Mouse (Mus musculus) embryonic facial prominence, embryonic 10.5 days (tissue): ENCODE data around the gene Uaca. TPM values are rescaled to one million over a fixed set of nuclear protein-coding genes. Genes with fewer than 3 reads are reported as not detected.

Experiments used
- DNase-seq: peaks from one replicate; pipeline ENCODE4 v3.0.0-alpha.2; 2017; ENCODE audit warnings: low spot score
- H3K27ac ChIP-seq: fragments of 300-500 bp; sonication (generic); replicated peaks from 2 replicates; pipeline ENCODE4 v1.5.1; 2016; ENCODE audit warnings: mild to moderate bottlenecking
- H3K27me3 ChIP-seq: fragments of 300-500 bp; sonication (generic); replicated peaks from 2 replicates; pipeline ENCODE4 v1.6.1; 2016; ENCODE audit warnings: low read depth, mild to moderate bottlenecking; ENCODE audit not compliant: poor library complexity, severe bottlenecking
- H3K36me3 ChIP-seq: fragments of 300-500 bp; sonication (generic); replicated peaks from 2 replicates; pipeline ENCODE4 v1.6.1; 2016; ENCODE audit warnings: mild to moderate bottlenecking, moderate library complexity
- H3K4me1 ChIP-seq: fragments of 300-500 bp; sonication (generic); 2 replicates; pipeline ENCODE4 v1.6.1; 2016
- H3K4me3 ChIP-seq: fragments of 300-500 bp; sonication (generic); 2 replicates; pipeline ENCODE4 v1.5.1; 2016; ENCODE audit warnings: mild to moderate bottlenecking, moderate library complexity
- H3K9me3 ChIP-seq: fragments of 300-500 bp; sonication (generic); 2 replicates; pipeline ENCODE4 v1.6.1; 2016; ENCODE audit warnings: mild to moderate bottlenecking
- WGBS: fragments of 180-500 bp; shearing (Covaris S2); methylation state at CpG from one replicate; pipeline ENCODE4 v1.1.7; 2016; 5-methylcytosine and 5-hydroxymethylcytosine counted together
- polyA plus RNA-seq: library from polyadenylated mRNA; unstranded; fragments of >200 nt; fragmentation: Nextera tagmentation; extraction: Ambion mirVana; gene quantifications from 2 replicates; pipeline ENCODE4 v1.2.1, GENCODE M21; 2016

Uaca gene
- polyA plus RNA-seq = 30.0 and 31.0 TPM in 2 replicates

DNA sequence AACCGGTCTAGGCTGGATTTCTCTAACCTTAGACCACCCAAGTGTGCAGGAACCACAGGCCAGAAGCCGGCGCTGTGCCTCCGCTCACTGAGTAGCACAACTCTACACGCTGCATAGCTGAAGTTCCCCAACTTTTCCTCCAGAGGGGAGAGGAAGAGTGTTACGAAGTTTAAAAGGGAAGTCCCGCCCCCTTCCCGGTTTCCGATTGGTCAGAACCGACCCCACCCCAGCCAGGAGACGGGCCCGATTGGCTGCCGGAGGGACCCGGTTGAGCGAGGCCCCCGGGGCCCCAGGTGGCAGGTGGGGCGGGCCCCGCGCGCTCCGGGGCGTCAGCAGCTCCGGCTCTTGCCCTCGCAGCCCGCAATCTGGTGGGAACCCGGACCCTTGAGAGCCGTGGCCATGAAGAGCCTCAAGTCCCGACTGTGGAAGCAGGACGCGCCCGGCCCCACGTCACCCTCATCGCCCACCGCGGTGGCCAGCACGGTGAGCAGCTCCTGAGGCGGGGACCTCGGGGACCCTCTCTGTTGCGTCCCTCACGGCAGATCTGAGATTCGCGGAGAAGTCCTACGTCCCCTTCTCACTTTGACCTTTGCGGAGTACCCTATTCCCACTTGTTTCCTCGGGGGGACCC lies at the start of gene Uaca:
Gene Uaca (plus strand): TSS at position 333 of the 631 bp plus-strand sequence.
- Histone ChIP-seq H3K27ac (peak within 1 kb of the TSS; percentile 89), H3K4me3 (peak within 1 kb of the TSS; percentile 76), H3K4me1 (peaks cover 35% of the 10 kb centered on the region), H3K36me3 (no peaks in the 10 kb centered on the region), H3K9me3 (no peaks in the 10 kb centered on the region), H3K27me3 (no peaks in the 10 kb centered on the region)
- WGBS = under 1% methylated on average over 45 of the region's 45 CpGs
- DNase-seq = peak; percentile 97

DNA sequence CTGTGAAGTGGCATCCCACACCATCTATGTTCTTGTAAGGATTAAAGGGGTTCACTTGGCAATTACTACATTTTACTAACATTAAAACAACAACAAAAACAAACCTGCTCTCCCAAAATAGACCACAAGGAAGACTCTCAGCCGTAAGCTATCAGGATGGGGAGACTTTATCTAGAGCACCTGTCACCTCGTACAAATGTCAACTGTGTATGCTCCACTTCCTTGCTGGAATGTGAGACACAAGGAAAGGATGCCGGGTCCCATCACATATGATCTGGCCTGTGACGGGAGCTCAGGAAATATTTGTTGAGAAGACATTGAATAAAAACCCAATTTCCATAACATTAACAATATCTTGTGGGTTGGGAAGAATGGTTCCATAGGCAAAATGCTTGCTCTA lies 49.4 kb upstream of the Uaca start:
- peaks cover 25% of the 10 kb centered on the region for H3K4me1 ChIP-seq
- no peak for DNase-seq
- 56% methylated on average over 4 of the region's 4 CpGs for WGBS
- 0 out of 2 replicates have a peak, but pooled peaks cover 11% of the 10 kb centered on the region for H3K27me3 ChIP-seq
- no peak overlapping the region for H3K27ac ChIP-seq
- H3K36me3 ChIP-seq = no peaks in the 10 kb centered on the region
- no peak overlapping the region for H3K4me3 ChIP-seq
- H3K9me3 ChIP-seq = 0 out of 2 replicates have a peak, but pooled peaks cover 2% of the 10 kb centered on the region

DNA sequence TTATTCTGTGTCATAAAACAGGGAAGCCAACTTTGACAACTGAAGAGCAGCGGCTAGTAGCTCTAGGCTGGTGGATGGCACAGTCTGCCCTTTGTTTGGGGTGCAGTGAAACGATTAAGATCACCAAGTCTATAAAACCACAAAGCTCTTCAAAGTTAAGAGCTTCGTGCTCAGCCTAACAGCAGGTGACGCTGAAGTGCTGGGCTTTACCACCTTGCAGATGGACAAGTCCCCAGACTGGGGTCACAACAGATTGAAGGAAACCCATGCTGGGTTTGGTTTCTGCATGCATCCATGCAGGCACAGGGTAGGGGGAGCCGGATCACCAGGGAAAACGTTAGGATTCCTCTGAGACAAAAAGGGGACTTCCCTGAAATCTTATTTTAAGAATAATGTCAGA lies 47.8 kb upstream of the Uaca start:
- 0 out of 2 replicates have a peak, but pooled peaks cover 2% of the 10 kb centered on the region for H3K9me3 ChIP-seq
- 59% methylated on average over 6 of the region's 6 CpGs for WGBS

DNA sequence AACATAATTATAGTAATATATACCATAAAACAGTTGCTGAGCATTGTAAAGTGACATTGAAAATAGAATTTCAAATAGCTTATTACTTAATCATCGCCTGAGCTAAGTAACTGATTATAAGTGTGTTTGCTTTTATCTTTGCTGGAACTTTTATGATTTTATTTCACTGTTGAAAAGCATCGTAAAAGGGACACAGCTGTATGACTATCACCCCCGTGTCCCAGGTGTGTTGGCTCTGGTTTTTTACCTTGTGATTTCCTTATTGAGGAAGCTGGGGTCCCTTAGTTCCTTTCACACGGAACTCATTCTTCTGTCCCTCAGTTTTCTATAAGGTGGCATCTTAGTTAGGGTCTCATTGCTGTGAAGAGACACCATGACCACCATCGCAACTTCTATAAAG lies 46.7 kb upstream of the Uaca start:
- no peak for DNase-seq
- 89% methylated on average over 5 of the region's 5 CpGs for WGBS
- H3K27ac ChIP-seq = no peak overlapping the region
- 0 out of 2 replicates have a peak, but pooled peaks cover 11% of the 10 kb centered on the region for H3K27me3 ChIP-seq
- no peaks in the 10 kb centered on the region for H3K36me3 ChIP-seq
- peaks cover 10% of the 10 kb centered on the region for H3K4me1 ChIP-seq
- H3K9me3 ChIP-seq = 0 out of 2 replicates have a peak, but pooled peaks cover 2% of the 10 kb centered on the region
- H3K4me3 ChIP-seq = no peak overlapping the region

More for the DNA sequence above, 47.8 kb upstream of the Uaca start:
- no peak overlapping the region for H3K4me3 ChIP-seq
- H3K36me3 ChIP-seq = no peaks in the 10 kb centered on the region
- peaks cover 13% of the 10 kb centered on the region for H3K4me1 ChIP-seq
- 0 out of 2 replicates have a peak, but pooled peaks cover 11% of the 10 kb centered on the region for H3K27me3 ChIP-seq
- H3K27ac ChIP-seq = no peak overlapping the region
- no peak for DNase-seq

DNA sequence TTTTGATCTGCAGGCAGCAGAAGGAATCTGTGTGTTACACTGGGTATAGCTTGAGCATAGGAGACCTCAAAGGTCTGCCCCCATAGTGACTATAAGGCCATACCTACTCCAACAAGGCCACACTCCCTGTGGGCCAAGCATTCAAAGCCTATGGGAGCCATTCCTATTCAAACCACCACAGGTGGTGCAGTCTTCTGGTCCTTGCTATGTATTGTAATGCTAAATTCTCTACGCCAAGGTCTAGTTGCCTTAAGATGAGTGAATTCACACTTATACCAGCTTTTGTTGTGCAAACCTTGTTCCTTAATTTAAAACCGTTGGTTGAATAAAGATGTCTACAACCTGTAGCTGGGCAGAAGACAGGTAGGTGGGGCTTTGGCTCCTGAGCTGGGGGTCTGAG lies 46.2 kb upstream of the Uaca start:
- Histone ChIP-seq H3K4me1 (peaks cover 4% of the 10 kb centered on the region), H3K27ac (no peak overlapping the region), H3K9me3 (0 out of 2 replicates have a peak, but pooled peaks cover 2% of the 10 kb centered on the region), H3K27me3 (0 out of 2 replicates have a peak, but pooled peaks cover 11% of the 10 kb centered on the region), H3K4me3 (no peak overlapping the region), H3K36me3 (no peaks in the 10 kb centered on the region)
- WGBS = 87% methylated on average over 2 of the region's 2 CpGs
- no peak for DNase-seq

DNA sequence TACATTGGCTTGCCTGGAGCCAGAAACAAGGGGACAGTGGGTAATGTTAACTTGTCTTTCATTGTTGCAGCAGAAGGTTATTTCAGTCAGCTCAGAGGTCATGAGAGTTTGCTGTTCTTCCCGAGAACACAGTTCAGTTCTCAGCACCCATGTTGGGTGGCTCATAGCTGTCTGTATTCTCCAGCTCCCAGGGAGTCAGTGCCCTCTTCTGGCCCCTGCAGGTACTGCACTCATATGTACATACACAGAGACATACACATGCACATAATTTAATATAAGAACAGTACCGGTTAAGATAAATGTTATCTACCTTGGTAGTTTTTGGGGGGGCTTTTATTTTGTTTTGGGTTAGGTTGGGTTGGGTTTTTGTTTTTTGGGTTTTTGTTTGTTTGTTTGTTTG lies 45.2 kb upstream of the Uaca start:
- Histone ChIP-seq H3K4me1 (no peaks in the 10 kb centered on the region), H3K27me3 (0 out of 2 replicates have a peak, but pooled peaks cover 11% of the 10 kb centered on the region), H3K27ac (no peak overlapping the region), H3K36me3 (no peaks in the 10 kb centered on the region), H3K4me3 (no peak overlapping the region), H3K9me3 (0 out of 2 replicates have a peak, but pooled peaks cover 2% of the 10 kb centered on the region)
- 90% methylated on average over 2 of the region's 2 CpGs for WGBS
- DNase-seq = no peak

DNA sequence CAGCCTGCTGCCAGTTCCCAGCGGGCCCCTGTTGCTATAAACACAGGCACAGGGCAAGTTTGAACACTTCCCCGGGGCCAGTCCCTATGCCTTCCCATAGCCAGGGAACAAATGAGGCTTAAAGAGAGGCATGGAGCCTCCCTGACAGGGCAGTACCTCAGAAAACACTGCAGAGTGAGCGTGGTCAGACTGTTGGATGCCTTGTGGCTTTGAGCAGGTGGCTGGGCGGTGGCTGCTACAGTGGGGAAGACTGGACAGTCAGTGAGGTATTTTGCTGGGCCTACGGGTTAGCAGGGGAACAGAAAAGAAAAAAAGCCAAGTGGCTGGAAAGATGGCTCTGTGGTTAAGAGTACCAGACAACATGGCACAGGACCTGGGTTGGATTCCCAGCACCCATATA lies 43.2 kb upstream of the Uaca start:
- H3K4me3 ChIP-seq = no peak overlapping the region
- H3K27me3 ChIP-seq = no peaks in the 10 kb centered on the region
- WGBS = 86% methylated on average over 5 of the region's 5 CpGs
- no peaks in the 10 kb centered on the region for H3K36me3 ChIP-seq
- H3K27ac ChIP-seq = no peak overlapping the region
- 0 out of 2 replicates have a peak, but pooled peaks cover 2% of the 10 kb centered on the region for H3K9me3 ChIP-seq
- DNase-seq = no peak
- H3K4me1 ChIP-seq = no peaks in the 10 kb centered on the region

DNA sequence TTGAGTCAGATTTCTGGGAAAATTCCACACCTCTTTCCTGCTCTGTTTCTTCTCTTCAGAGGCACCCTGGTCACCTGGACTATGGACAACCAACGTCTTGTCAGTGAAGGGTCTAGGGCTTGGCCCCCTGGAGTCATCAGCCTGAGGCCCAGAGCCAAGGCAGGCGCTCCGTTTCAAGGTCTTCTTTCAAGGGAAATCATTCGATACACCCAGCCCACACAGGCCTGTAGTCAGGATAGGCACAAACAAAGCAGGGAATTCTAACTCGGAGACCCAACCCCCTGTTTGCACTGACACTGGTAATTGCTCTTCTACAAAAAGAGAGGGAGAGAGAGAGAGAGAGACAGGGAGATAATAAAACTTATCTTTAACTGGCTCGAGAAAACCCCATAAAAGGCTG lies 42.4 kb upstream of the Uaca start:
- Histone ChIP-seq H3K4me1 (no peaks in the 10 kb centered on the region; the same call in 1 of the 2 replicates), H3K27ac (no peak overlapping the region), H3K9me3 (0 out of 2 replicates have a peak, but pooled peaks cover 2% of the 10 kb centered on the region), H3K27me3 (no peaks in the 10 kb centered on the region), H3K36me3 (no peaks in the 10 kb centered on the region), H3K4me3 (no peak overlapping the region)
- no peak for DNase-seq
- 67% methylated on average over 6 of the region's 6 CpGs for whole genome bisulfite sequencing

DNA sequence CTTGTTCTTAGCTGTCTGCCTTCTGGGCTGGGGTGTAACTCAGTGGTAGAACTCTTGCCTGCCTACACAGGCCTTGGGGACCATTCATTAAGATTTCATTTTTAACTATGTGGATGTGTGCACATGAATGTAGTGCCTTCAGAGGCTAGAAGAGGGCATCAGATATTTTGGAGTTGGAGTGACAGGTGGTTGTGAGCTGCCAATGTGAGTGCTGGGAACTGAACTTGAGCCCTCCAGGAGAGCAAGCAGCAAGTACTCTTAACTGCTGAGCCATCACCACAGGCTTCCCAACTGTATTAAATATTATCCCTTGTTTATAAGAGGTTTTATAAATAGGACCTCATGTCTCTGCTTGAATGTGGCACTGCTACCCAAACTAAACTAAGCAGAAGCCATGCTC lies 41.7 kb upstream of the Uaca start:
- no peak overlapping the region for H3K27ac ChIP-seq
- no peaks in the 10 kb centered on the region for H3K36me3 ChIP-seq
- DNase-seq = no peak
- H3K4me3 ChIP-seq = no peak overlapping the region
- peaks cover 6% of the 10 kb centered on the region for H3K4me1 ChIP-seq
- H3K27me3 ChIP-seq = no peaks in the 10 kb centered on the region
- H3K9me3 ChIP-seq = 0 out of 2 replicates have a peak, but pooled peaks cover 2% of the 10 kb centered on the region

DNA sequence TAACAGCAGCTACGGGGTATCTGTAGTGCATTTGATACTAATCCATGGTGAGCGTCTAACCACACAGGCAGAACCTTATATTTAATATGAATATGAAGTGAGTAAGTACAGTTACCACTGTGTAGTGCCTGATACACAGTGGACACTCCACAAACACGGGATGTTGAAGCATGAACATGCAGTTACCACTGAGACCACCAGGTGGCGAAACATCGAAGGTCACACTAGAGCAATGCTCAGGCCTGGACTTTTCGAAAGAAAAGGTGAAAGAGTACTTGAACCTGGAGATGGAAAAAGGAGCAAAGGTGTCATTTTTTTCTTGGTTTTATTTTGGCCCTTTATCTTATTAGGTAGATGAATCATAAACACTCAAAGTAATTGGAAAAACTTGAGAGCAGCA lies 38.1 kb upstream of the Uaca start:
- Histone ChIP-seq H3K4me1 (peaks cover 27% of the 10 kb centered on the region), H3K4me3 (no peak overlapping the region), H3K27me3 (no peaks in the 10 kb centered on the region), H3K36me3 (no peaks in the 10 kb centered on the region), H3K27ac (no peak overlapping the region), H3K9me3 (no peaks in the 10 kb centered on the region)
- peak; percentile 62 for DNase-seq
- WGBS = 39% methylated on average over 6 of the region's 6 CpGs

DNA sequence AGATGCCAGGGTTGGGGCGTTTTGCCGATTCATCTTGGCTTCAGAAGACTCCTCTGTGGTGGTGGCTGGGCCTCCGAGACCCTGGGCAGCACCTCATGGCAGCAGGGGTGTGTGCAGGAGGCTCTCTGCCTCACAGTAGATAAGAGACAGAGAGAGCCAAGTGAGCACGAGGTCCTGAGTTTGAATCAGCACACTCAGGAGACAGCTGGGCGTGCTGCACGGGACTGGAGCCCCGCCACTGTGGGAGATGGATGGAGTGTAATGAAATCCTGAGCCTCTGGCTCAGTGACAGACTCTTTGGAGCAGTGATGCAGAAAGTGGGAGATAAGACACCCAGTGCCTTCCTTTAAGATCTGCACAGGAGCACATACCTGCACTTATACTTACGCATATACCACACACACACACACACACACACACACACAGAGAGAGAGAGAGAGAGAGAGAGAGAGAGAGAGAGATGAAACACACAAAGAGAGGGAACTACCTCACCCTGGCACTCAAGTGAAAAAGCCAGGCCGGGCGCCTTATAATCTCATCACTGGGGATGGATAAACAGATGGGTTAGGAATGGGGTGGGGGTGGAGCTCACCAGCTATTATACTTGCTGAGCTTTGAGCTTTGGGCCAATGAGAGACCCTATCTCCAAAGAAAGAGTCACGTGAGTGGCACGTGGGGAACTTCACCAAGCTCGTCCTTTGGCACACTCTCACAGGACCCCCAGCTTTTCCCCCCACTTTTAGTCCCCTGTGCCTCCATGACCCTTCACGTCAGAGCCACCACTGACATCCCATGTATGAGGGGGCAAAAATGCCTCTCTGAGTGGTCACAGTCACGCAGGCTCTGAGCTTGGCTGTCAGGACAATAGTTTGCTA lies 37.2 kb upstream of the Uaca start:
- no peaks in the 10 kb centered on the region for H3K9me3 ChIP-seq
- H3K36me3 ChIP-seq = no peaks in the 10 kb centered on the region
- H3K27me3 ChIP-seq = no peaks in the 10 kb centered on the region
- H3K4me1 ChIP-seq = peaks cover 27% of the 10 kb centered on the region
- 80% methylated on average over 15 of the region's 15 CpGs for WGBS
- no peak overlapping the region for H3K27ac ChIP-seq
- no peak overlapping the region for H3K4me3 ChIP-seq
- no peak for DNase-seq

DNA sequence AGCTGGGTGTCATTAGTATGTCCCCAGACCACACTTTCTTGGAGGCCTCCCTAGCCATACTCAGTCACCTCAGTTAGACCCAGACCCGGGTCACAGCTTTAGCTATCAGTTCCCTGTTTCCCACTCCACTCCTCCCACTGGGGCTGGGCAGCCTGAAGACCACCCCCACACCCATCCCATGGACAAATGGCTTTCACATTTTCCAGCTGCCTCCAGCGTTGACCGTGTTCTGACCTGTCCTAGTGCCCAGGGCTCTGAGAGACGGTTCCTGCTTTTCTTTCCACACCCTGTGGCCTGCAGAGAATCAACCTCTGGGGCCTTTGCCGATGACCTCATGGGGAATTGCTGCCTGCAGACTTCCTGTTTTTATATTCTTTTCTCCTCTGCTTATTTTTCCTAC lies 36.5 kb upstream of the Uaca start:
- Histone ChIP-seq H3K9me3 (no peaks in the 10 kb centered on the region), H3K4me1 (peaks cover 27% of the 10 kb centered on the region), H3K36me3 (no peaks in the 10 kb centered on the region), H3K27me3 (no peaks in the 10 kb centered on the region), H3K4me3 (no peak overlapping the region), H3K27ac (no peak overlapping the region)
- 25% methylated on average over 5 of the region's 5 CpGs for WGBS
- DNase-seq = peak; percentile 53
